Mouse (Mus musculus) E14TG2a.4 (cell line): ENCODE data around the gene Stk16.

Source experiments
- H3K27me3 ChIP-seq: 2 replicates; pipeline ENCODE4 v1.6.1; 2014; ENCODE audit warnings: low read length, control low read depth; ENCODE audit not compliant: insufficient read depth
- H3K36me3 ChIP-seq: 2 replicates; pipeline ENCODE4 v1.6.1; 2014; ENCODE audit warnings: low read length, control low read depth; ENCODE audit not compliant: insufficient read depth
- H3K4me1 ChIP-seq: replicated peaks from 2 replicates; pipeline ENCODE4 v1.6.1; 2014; ENCODE audit warnings: low read depth, low read length, control low read depth
- H3K4me3 ChIP-seq: replicated peaks from 2 replicates; pipeline ENCODE4 v1.5.1; 2014; ENCODE audit warnings: mild to moderate bottlenecking, low read length
- H3K9me3 ChIP-seq: 2 replicates; pipeline ENCODE4 v1.6.1; 2014; ENCODE audit warnings: low read length, control low read depth
- CTCF ChIP-seq: conservative IDR thresholded peaks from 2 replicates; pipeline ENCODE4 v1.5.1; 2014; ENCODE audit warnings: low read length
- NANOG ChIP-seq: IDR thresholded peaks from 2 replicates; pipeline ENCODE4 v1.6.1; 2014; ENCODE audit warnings: borderline replicate concordance, low read length, mixed read lengths
- POU5F1 ChIP-seq: IDR thresholded peaks from 2 replicates; pipeline ENCODE4 v1.6.1; 2014; ENCODE audit warnings: low read length, borderline replicate concordance

The Stk16 gene

GRCm38 (mm10) chr1:75208967-75209678 lies 1.5 kb upstream of the Stk16 start:
- peaks cover 40% of the 10 kb centered on the region for H3K36me3 ChIP-seq
- peaks cover 54% of the 10 kb centered on the region for H3K4me1 ChIP-seq
- TF ChIP-seq POU5F1 (no peak), CTCF (no peak), NANOG (no peak)
- H3K4me3 ChIP-seq = peak overlapping the region; percentile 78
- no peaks in the 10 kb centered on the region; the same call in 1 of the 2 replicates for H3K9me3 ChIP-seq
- H3K27me3 ChIP-seq = no peaks in the 10 kb centered on the region

- peaks cover 75% of the 10 kb centered on the region for H3K4me1 ChIP-seq
- peak overlapping the region; percentile 95 for H3K4me3 ChIP-seq
- no peaks in the 10 kb centered on the region; the same call in 1 of the 2 replicates for H3K9me3 ChIP-seq
- no peak for TF ChIP-seq POU5F1
- no peak for TF ChIP-seq NANOG
- no peak for TF ChIP-seq CTCF
- no peaks in the 10 kb centered on the region for H3K27me3 ChIP-seq
- H3K36me3 ChIP-seq = peaks cover 58% of the 10 kb centered on the region
Measured at GRCm38 (mm10) chr1:75211141-75211708, 587 bp downstream of the Stk16 start.

GRCm38 (mm10) chr1:75212542-75212941 lies 1.9 kb downstream of the Stk16 start:
- H3K9me3 ChIP-seq = no peaks in the 10 kb centered on the region
- TF ChIP-seq CTCF (no peak), POU5F1 (no peak), NANOG (no peak)
- H3K4me1 ChIP-seq = peaks cover 88% of the 10 kb centered on the region
- H3K36me3 ChIP-seq = peaks cover 61% of the 10 kb centered on the region
- H3K27me3 ChIP-seq = no peaks in the 10 kb centered on the region
- peak overlapping the region; percentile 95 for H3K4me3 ChIP-seq

GRCm38 (mm10) chr1:75213096-75213495 lies 2.5 kb downstream of the Stk16 start:
- Histone ChIP-seq H3K27me3 (no peaks in the 10 kb centered on the region), H3K4me3 (peak overlapping the region; percentile 95), H3K9me3 (no peaks in the 10 kb centered on the region), H3K36me3 (peaks cover 66% of the 10 kb centered on the region), H3K4me1 (peaks cover 91% of the 10 kb centered on the region)
- no peak for TF ChIP-seq NANOG
- TF ChIP-seq POU5F1 = no peak
- TF ChIP-seq CTCF = no peak

GRCm38 (mm10) chr1:75214442-75214841 lies 3.8 kb downstream of the Stk16 start:
- H3K27me3 ChIP-seq = peaks cover under 1% of the 10 kb centered on the region; the same call in 1 of the 2 replicates
- peak overlapping the region; percentile 32 for H3K4me3 ChIP-seq
- peaks cover 90% of the 10 kb centered on the region for H3K4me1 ChIP-seq
- H3K36me3 ChIP-seq = peaks cover 66% of the 10 kb centered on the region
- H3K9me3 ChIP-seq = no peaks in the 10 kb centered on the region
- TF ChIP-seq POU5F1 (no peak), CTCF (no peak), NANOG (no peak)

GRCm38 (mm10) chr1:75214886-75215285 lies 4.2 kb downstream of the Stk16 start:
- peaks cover 66% of the 10 kb centered on the region for H3K36me3 ChIP-seq
- peak overlapping the region; percentile 32 for H3K4me3 ChIP-seq
- peaks cover 90% of the 10 kb centered on the region for H3K4me1 ChIP-seq
- no peaks in the 10 kb centered on the region for H3K9me3 ChIP-seq
- TF ChIP-seq POU5F1 = no peak
- peaks cover 5% of the 10 kb centered on the region for H3K27me3 ChIP-seq

GRCm38 (mm10) chr1:75215785-75216184 lies 5.1 kb downstream of the Stk16 start:
- TF ChIP-seq POU5F1 = no peak
- no peak for TF ChIP-seq NANOG
- TF ChIP-seq CTCF = no peak
- Histone ChIP-seq H3K36me3 (peaks cover 66% of the 10 kb centered on the region), H3K4me3 (0 out of 2 replicates have a peak overlapping the region, but pooled peaks have one; percentile 32), H3K27me3 (peaks cover 14% of the 10 kb centered on the region), H3K9me3 (no peaks in the 10 kb centered on the region), H3K4me1 (peaks cover 93% of the 10 kb centered on the region)

- TF ChIP-seq NANOG = no peak
- no peak for TF ChIP-seq CTCF
- Histone ChIP-seq H3K9me3 (no peaks in the 10 kb centered on the region), H3K4me3 (peak overlapping the region; percentile 91), H3K36me3 (peaks cover 60% of the 10 kb centered on the region), H3K27me3 (peaks cover 16% of the 10 kb centered on the region), H3K4me1 (peaks cover 95% of the 10 kb centered on the region)
Measured at GRCm38 (mm10) chr1:75216797-75217585, 6.4 kb downstream of the Stk16 start.

GRCm38 (mm10) chr1:75217893-75218226 lies 7.2 kb downstream of the Stk16 start:
- TF ChIP-seq CTCF = no peak
- no peak for TF ChIP-seq POU5F1
- TF ChIP-seq NANOG = no peak

More at GRCm38 (mm10) chr1:75217893-75218226, 7.2 kb downstream of the Stk16 start:
- H3K36me3 ChIP-seq = peaks cover 52% of the 10 kb centered on the region
- no peaks in the 10 kb centered on the region for H3K9me3 ChIP-seq
- peaks cover 95% of the 10 kb centered on the region for H3K4me1 ChIP-seq
- H3K4me3 ChIP-seq = peak overlapping the region; percentile 91
- peaks cover 16% of the 10 kb centered on the region for H3K27me3 ChIP-seq
